Mouse (Mus musculus) central nervous system, embryonic 14 days (tissue): ENCODE results near the gene Adam22. TPM values are rescaled to one million over a fixed set of nuclear protein-coding genes. Genes with fewer than 3 reads are reported as not detected.

Experiments used
- polyA plus RNA-seq: library from polyadenylated mRNA; depleted of rRNA; stranded (reverse); fragments of >200 nt; gene quantifications from 2 replicates; pipeline ENCODE4 v1.2.3, GENCODE M21; 2012; rRNA removed

Adam22 gene
- polyA plus RNA-seq, result 22.3 and 22.6 TPM in 2 replicates

DNA sequence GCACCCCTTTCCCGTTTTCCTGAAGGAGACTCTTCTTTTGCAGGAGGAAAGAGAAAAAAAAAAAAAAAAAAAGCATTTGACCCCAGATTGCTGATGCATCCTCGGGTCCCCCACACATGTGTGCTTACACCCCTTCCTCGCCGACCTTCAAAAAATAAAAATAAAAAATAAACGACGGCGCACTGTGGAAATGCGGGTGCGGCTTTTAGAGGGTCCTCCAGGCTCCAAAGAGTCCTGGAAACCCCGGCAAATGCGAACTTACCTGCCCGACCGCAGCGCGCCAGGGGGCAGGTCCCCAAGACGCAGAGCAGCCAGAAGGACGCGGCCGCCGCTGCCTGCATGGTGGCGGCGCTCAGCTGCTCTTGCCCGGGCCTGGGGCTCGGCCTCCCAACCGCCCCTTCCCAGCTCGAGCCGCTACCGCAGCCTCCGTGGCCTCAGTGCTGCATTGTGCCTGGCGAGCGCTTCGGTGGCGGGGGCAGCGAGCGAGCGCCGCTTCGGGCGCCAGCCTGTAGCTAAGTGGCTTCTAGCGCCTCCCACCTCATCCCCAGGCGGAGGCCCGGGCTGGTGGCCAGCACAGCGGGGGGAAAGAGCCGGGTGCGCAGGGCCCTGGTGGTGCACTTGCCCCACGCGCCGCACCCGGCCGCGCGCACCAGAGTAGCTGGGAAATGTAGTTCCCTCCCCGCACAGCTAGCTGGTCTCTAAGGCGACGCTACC, at the start of gene Adam22:
Gene Adam22, minus strand, starts transcription at position 547 of the 714 bp plus-strand sequence.

DNA sequence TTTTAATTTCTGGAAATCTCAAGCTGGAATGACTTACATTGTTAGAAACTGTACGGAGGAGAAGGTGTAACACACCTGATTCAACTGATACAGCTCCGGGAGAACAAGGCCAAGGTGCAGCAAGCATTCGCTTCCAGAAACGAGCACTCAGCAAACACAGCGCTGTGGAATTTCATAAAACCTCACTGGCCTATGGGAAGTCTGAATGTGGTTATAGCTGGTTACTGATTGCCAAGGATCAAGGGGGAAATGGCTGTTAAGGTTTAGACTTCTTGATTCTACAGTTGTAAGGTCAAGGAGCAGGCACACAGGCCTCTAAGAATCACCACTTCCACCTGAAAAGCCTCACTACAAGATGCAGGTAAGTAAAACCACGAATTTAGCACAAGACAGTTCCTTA, 322.1 kb downstream of the Adam22 start, which contains the start of gene Sri:
Gene Sri, plus strand, starts transcription at position 224 of the 400 bp plus-strand sequence.

Other genes starting within 250 kb of the Adam22 start
- 25.7 and 30.5 TPM in 2 replicates for gene Dbf4, start 54.6 kb upstream of the Adam22 start, polyA plus RNA-seq
- gene Slc25a40, start 54.7 kb upstream of the Adam22 start, polyA plus RNA-seq, result 13.5 and 14.3 TPM in 2 replicates